Mouse (Mus musculus) olfactory bulb, adult 2 months (tissue): ENCODE data around the gene Sez6.

Source experiments
- CTCF ChIP-seq: fragments of 200-500 bp; IDR thresholded peaks from 2 replicates; pipeline ENCODE4 v1.5.1; 2012; ENCODE audit warnings: low read depth, mild to moderate bottlenecking, low read length, moderate library complexity; ENCODE audit not compliant: insufficient read depth
- POLR2A ChIP-seq: fragments of 200-500 bp; IDR thresholded peaks from 2 replicates; pipeline ENCODE4 v1.6.1; 2012; ENCODE audit warnings: mild to moderate bottlenecking, low read depth, low read length, moderate library complexity; ENCODE audit not compliant: insufficient read depth

DNA sequence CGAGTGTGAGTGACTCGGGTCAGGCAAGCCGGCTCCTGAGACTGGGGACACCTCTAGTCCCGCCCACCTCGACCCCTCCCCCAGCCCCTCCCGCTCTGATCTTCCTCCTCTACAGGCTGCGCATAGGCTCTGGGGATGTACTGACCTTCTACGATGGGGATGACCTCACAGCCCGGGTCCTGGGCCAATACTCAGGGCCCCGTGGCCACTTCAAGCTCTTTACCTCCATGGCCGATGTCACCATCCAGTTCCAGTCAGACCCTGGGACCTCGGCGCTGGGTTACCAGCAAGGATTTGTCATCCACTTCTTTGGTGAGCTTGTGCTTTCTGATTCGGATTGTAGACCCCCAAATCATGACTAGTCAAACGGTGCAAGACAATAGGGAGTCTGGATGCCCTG, 43.7 kb downstream of the Sez6 start:
- TF ChIP-seq POLR2A = no peak
- no peak for TF ChIP-seq CTCF
